Mouse (Mus musculus): ENCODE measurements around the gene Agap1.

DNA sequence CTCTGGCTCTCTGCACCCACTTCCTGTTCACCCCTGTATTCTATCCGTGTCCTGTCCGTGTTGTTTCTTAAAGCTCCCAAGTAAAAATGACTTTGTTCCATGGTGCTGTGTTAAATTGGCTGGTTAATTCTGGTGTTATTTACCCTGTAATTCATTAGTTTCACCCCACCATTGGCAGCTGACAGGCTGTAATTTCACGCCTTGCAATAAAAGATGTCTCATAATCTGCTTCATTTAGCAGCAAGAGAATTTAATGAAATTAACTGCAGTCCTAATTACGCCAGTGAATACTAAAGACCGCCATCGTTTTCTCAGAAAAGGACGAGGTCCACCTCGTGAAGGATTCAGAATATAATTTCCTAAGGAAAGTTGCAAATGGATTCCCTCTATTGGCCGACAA lies 245.6 kb downstream of the Agap1 start:
- no peak for TF ChIP-seq CTCF (IDR thresholded peaks at IDR 0.05; ENCODE audit: low read depth)
- no peak for TF ChIP-seq EP300 (optimal IDR thresholded peaks at IDR 0.05)

All from stomach, postnatal 0 days (tissue).